In genomic region chr2:29476702-29477101, GRCm38 (mm10) we compare ENCODE assay signal across 23 mouse cellular contexts.
DNase-seq lines count a peak whose midpoint lies in the region; ATAC-seq and TF ChIP-seq lines count a peak whose summit lies in the region.
"Had no signal": no experiment of that assay in that cellular context is flagged by ENCODE, and none has a peak within 500 bp of the region (broad histone marks: within the 10 kb centered on the region; RNA-seq: fewer than 3 reads in every experiment).

No protein-coding gene starts in this region.

- ATAC-seq in intestine, postnatal 0 days, result no peak
- ATAC-seq in intestine, embryonic 16.5 days, result no peak
- no peak for ATAC-seq in lung, embryonic 14.5 days (ENCODE audit: insufficient read depth)
- no peak for ATAC-seq in stomach, postnatal 0 days (ENCODE audit: low FRiP score, low TSS enrichment)
- ATAC-seq: forebrain, embryonic 15.5 days; hindbrain, embryonic 16.5 days; Patski had no signal

- in situ Hi-C loops in CH12.LX (cut with MboI; ENCODE audit: low pct_ligation_motif_present, low pct_unique_long_range_greater_than_20kb, low sequenced_read_pairs), result no loop called here

- H3K4me2 ChIP-seq in intestine, postnatal 0 days (replicated peaks; ENCODE audit: low read depth), result no peak overlapping the region
- H3K4me2 ChIP-seq in intestine, embryonic 16.5 days (ENCODE audit: low read depth, low read length), result no peak overlapping the region
- H3K4me2 ChIP-seq in lung, embryonic 14.5 days, result no peak overlapping the region
- no peak overlapping the region for H3K4me2 ChIP-seq in CH12.LX (ENCODE audit: insufficient read depth, low read depth, poor library complexity, severe bottlenecking)
- H3K4me2 ChIP-seq in stomach, postnatal 0 days (replicated peaks; ENCODE audit: low read depth), result no peak overlapping the region
- H3K4me2 ChIP-seq: forebrain, embryonic 15.5 days; limb, embryonic 12.5 days; liver, embryonic 13.5 days; midbrain, embryonic 12.5 days; neural tube, embryonic 12.5 days had no signal

- no peak for TF ChIP-seq EP300 in CH12.LX (IDR thresholded peaks at IDR 0.05; ENCODE audit: low read length)
- TF ChIP-seq EP300 in stomach, postnatal 0 days (optimal IDR thresholded peaks at IDR 0.05), result no peak

- DNase-seq in lung, embryonic 14.5 days, result no peak
- no peak for DNase-seq in lung, postnatal 25 days (ENCODE audit: low spot score)
- no peak for DNase-seq in CH12.LX (ENCODE audit: extremely low read depth)
- DNase-seq in stomach, postnatal 0 days (ENCODE audit: low spot score), result no peak
- no peak for DNase-seq in kidney, postnatal 14 days
- DNase-seq: adrenal gland, postnatal 36 days; cerebellum, adult 11 months; cerebellum, adult 9-11 months; gastrocnemius, postnatal 36 days; kidney, adult 11 months; liver, embryonic 13.5 days; right cerebral cortex, postnatal 25 days; thymus, postnatal 14 days had no signal

- dilution Hi-C loops in CH12.LX (cut with MboI; ENCODE audit: extremely low pct_ligation_motif_present, extremely low pct_unique_long_range_greater_than_20kb, low sequenced_read_pairs), result no loop called here

- H3K4me3 ChIP-seq in intestine, postnatal 0 days (ENCODE audit: low read depth, low read length), result no peak overlapping the region
- H3K4me3 ChIP-seq in intestine, embryonic 16.5 days (ENCODE audit: low read length), result no peak overlapping the region
- H3K4me3 ChIP-seq in lung, embryonic 14.5 days (ENCODE audit: low read depth, low read length), result no peak overlapping the region
- H3K4me3 ChIP-seq in CH12.LX (replicated peaks in 1 of 3; ENCODE audit: low read depth in 2 of 3, low read length in 2 of 3, poor library complexity in 1 of 3), result no peak overlapping the region
- no peak overlapping the region for H3K4me3 ChIP-seq in stomach, postnatal 0 days (ENCODE audit: low read depth, low read length)
- H3K4me3 ChIP-seq: forebrain, embryonic 15.5 days; heart, embryonic 10.5 days; limb, embryonic 12.5 days; liver, embryonic 13.5 days; midbrain, embryonic 12.5 days; neural tube, embryonic 12.5 days had no signal

- no peaks in the 10 kb centered on the region for H3K9me3 ChIP-seq in intestine, postnatal 0 days (ENCODE audit: control insufficient read depth)
- no peaks in the 10 kb centered on the region for H3K9me3 ChIP-seq in intestine, embryonic 16.5 days (ENCODE audit: control insufficient read depth, low read length)
- no peaks in the 10 kb centered on the region for H3K9me3 ChIP-seq in lung, embryonic 14.5 days (ENCODE audit: low read depth, low read length)
- H3K9me3 ChIP-seq in CH12.LX (replicated peaks; ENCODE audit: low read length), result no peaks in the 10 kb centered on the region
- no peaks in the 10 kb centered on the region for H3K9me3 ChIP-seq in stomach, postnatal 0 days (ENCODE audit: control insufficient read depth, low read length)
- H3K9me3 ChIP-seq: forebrain, embryonic 15.5 days; heart, embryonic 10.5 days; limb, embryonic 12.5 days; liver, embryonic 13.5 days; midbrain, embryonic 12.5 days; neural tube, embryonic 12.5 days had no signal

- TF ChIP-seq RAD21 in CH12.LX (IDR thresholded peaks at IDR 0.05; ENCODE audit: low read depth, low read length), result peak; percentile 59

- peak; percentile 35; the same call in 1 of the 2 replicates for TF ChIP-seq CTCF in intestine, postnatal 0 days (IDR thresholded peaks at IDR 0.05; ENCODE audit: low read depth)
- peak; percentile 34; the same call in 1 of the 2 replicates for TF ChIP-seq CTCF in lung, embryonic 14.5 days (IDR thresholded peaks at IDR 0.05; ENCODE audit: low read depth)
- peak in 1 of 2 experiments; percentile 52; a peak in 2 of 4 replicates for TF ChIP-seq CTCF in CH12.LX (conservative IDR thresholded peaks at IDR 0.05 in 1 of 2, IDR thresholded peaks at IDR 0.05 in 1 of 2; ENCODE audit: low read depth in 2 of 2, low read length in 2 of 2)
- peak; percentile 30 for TF ChIP-seq CTCF in stomach, postnatal 0 days (IDR thresholded peaks at IDR 0.05; ENCODE audit: low read depth)

- H3K4me1 ChIP-seq in intestine, postnatal 0 days (replicated peaks; ENCODE audit: control insufficient read depth, insufficient read depth, low read length), result no peaks in the 10 kb centered on the region
- no peaks in the 10 kb centered on the region for H3K4me1 ChIP-seq in intestine, embryonic 16.5 days (ENCODE audit: control insufficient read depth, insufficient read depth, low read length)
- no peaks in the 10 kb centered on the region for H3K4me1 ChIP-seq in lung, embryonic 14.5 days (ENCODE audit: insufficient read depth)
- peaks cover 0 to 17% of the 10 kb centered on the region in 2 experiments; a peak in 2 of 4 replicates for H3K4me1 ChIP-seq in CH12.LX (ENCODE audit: control insufficient read depth in 1 of 2, insufficient read depth in 2 of 2)
- H3K4me1 ChIP-seq in stomach, postnatal 0 days (replicated peaks; ENCODE audit: control insufficient read depth, insufficient read depth), result no peaks in the 10 kb centered on the region

- H3K9ac ChIP-seq in intestine, postnatal 0 days (ENCODE audit: low read depth, low read length), result no peak overlapping the region
- H3K9ac ChIP-seq in intestine, embryonic 16.5 days (ENCODE audit: low read depth, low read length), result no peak overlapping the region
- H3K9ac ChIP-seq in lung, embryonic 14.5 days, result no peak overlapping the region
- H3K9ac ChIP-seq in CH12.LX (ENCODE audit: insufficient read depth, low read depth), result no peak overlapping the region
- H3K9ac ChIP-seq in stomach, postnatal 0 days (ENCODE audit: low read length), result no peak overlapping the region
- H3K9ac ChIP-seq: forebrain, embryonic 15.5 days; limb, embryonic 12.5 days; liver, embryonic 13.5 days; midbrain, embryonic 12.5 days; neural tube, embryonic 12.5 days had no signal

- no peak for TF ChIP-seq POLR2A in CH12.LX (IDR thresholded peaks at IDR 0.05; ENCODE audit: low read depth, low read length)

- WGBS in intestine, postnatal 0 days, result 88% methylated on average over 1 of the region's 1 CpGs
- WGBS in intestine, embryonic 16.5 days, result 88% methylated on average over 1 of the region's 1 CpGs
- WGBS in lung, embryonic 14.5 days, result 86% methylated on average over 1 of the region's 1 CpGs
- WGBS in stomach, postnatal 0 days, result 93% methylated on average over 1 of the region's 1 CpGs

- no peaks in the 10 kb centered on the region for H3K27me3 ChIP-seq in intestine, postnatal 0 days (replicated peaks; ENCODE audit: control insufficient read depth, insufficient read depth, low read length)
- H3K27me3 ChIP-seq in intestine, embryonic 16.5 days (replicated peaks; ENCODE audit: control insufficient read depth, insufficient read depth, low read length), result no peaks in the 10 kb centered on the region
- no peaks in the 10 kb centered on the region for H3K27me3 ChIP-seq in lung, embryonic 14.5 days (ENCODE audit: insufficient read depth, low read length)
- H3K27me3 ChIP-seq in CH12.LX (replicated peaks), result no peaks in the 10 kb centered on the region
- no peaks in the 10 kb centered on the region for H3K27me3 ChIP-seq in stomach, postnatal 0 days (ENCODE audit: control insufficient read depth, insufficient read depth, low read length)
- H3K27me3 ChIP-seq: forebrain, embryonic 15.5 days; limb, embryonic 12.5 days; liver, embryonic 13.5 days; midbrain, embryonic 12.5 days; neural tube, embryonic 12.5 days; Patski had no signal

- no peaks in the 10 kb centered on the region for H3K79me2 ChIP-seq in CH12.LX (replicated peaks; ENCODE audit: control insufficient read depth, extremely low read depth, insufficient read depth, poor library complexity, severe bottlenecking)

- no peaks in the 10 kb centered on the region for H3K36me3 ChIP-seq in intestine, postnatal 0 days (ENCODE audit: control insufficient read depth, insufficient read depth)
- no peaks in the 10 kb centered on the region for H3K36me3 ChIP-seq in intestine, embryonic 16.5 days (ENCODE audit: control insufficient read depth, insufficient read depth, low read length)
- no peaks in the 10 kb centered on the region for H3K36me3 ChIP-seq in lung, embryonic 14.5 days (ENCODE audit: insufficient read depth)
- H3K36me3 ChIP-seq in CH12.LX (replicated peaks in 1 of 2; ENCODE audit: control insufficient read depth in 1 of 2, insufficient read depth in 1 of 2, low read length in 1 of 2), result peaks cover 6 to 35% of the 10 kb centered on the region in 2 experiments
- H3K36me3 ChIP-seq in stomach, postnatal 0 days (ENCODE audit: control insufficient read depth, insufficient read depth, low read length), result no peaks in the 10 kb centered on the region
- H3K36me3 ChIP-seq: forebrain, embryonic 15.5 days; heart, embryonic 10.5 days; limb, embryonic 12.5 days; liver, embryonic 13.5 days; neural tube, embryonic 12.5 days had no signal

- no peak overlapping the region for H3K27ac ChIP-seq in intestine, postnatal 0 days (ENCODE audit: low read depth, low read length)
- H3K27ac ChIP-seq in intestine, embryonic 16.5 days (ENCODE audit: low read length), result no peak overlapping the region
- H3K27ac ChIP-seq in lung, embryonic 14.5 days (ENCODE audit: low read depth), result no peak overlapping the region
- no peak overlapping the region for H3K27ac ChIP-seq in CH12.LX (ENCODE audit: insufficient read depth, low read depth)
- no peak overlapping the region for H3K27ac ChIP-seq in stomach, postnatal 0 days (replicated peaks)
- H3K27ac ChIP-seq: forebrain, embryonic 15.5 days; heart, embryonic 10.5 days; kidney, postnatal 0 days; limb, embryonic 12.5 days; liver, embryonic 13.5 days; midbrain, embryonic 12.5 days; neural tube, embryonic 12.5 days had no signal

TF ChIP-seq in CH12.LX, 34 proteins besides CTCF, POLR2A, EP300 and RAD21:
- TF ChIP-seq BHLHE40 (IDR thresholded peaks at IDR 0.05; ENCODE audit: low read depth, low read length), result no peak
- TF ChIP-seq SMC3 (IDR thresholded peaks at IDR 0.05; ENCODE audit: low read depth, low read length), result peak; percentile 42
TF ChIP-seq in CH12.LX: peak in this region for 1.
